Mouse (Mus musculus) cerebellum, adult 9-10 months (tissue): ENCODE data around the gene Isg20l2.
A peak's percentile ranks its signal among the peaks of the same experiment; 100 is the strongest.

Experiments used
- DNase-seq: peaks from one replicate; pipeline ENCODE4 v3.0.0; 2022

The Isg20l2 gene

GRCm38 (mm10) chr3:87948378-87949265 lies 18.5 kb downstream of the Isg20l2 start, which contains the start of gene Crabp2:
Gene Crabp2 (plus strand): TSS chr3:87948666.
- no peak for DNase-seq

GRCm38 (mm10) chr3:87949266-87949954 lies 19.3 kb downstream of the Isg20l2 start:
- no peak for DNase-seq

- no peak for DNase-seq
Measured at GRCm38 (mm10) chr3:87949955-87950515, 19.9 kb downstream of the Isg20l2 start.

GRCm38 (mm10) chr3:87951946-87952345 lies 21.8 kb downstream of the Isg20l2 start:
- no peak for DNase-seq

GRCm38 (mm10) chr3:87952440-87952839 lies 22.3 kb downstream of the Isg20l2 start:
- DNase-seq: no peak

GRCm38 (mm10) chr3:87958056-87958455 lies 27.9 kb downstream of the Isg20l2 start:
- DNase-seq: no peak

- no peak for DNase-seq
Measured at GRCm38 (mm10) chr3:87958476-87958875, 28.4 kb downstream of the Isg20l2 start.

- DNase-seq: no peak
Measured at GRCm38 (mm10) chr3:87958967-87959366, 28.9 kb downstream of the Isg20l2 start.

- DNase-seq: no peak
Measured at GRCm38 (mm10) chr3:87959371-87959770, 29.3 kb downstream of the Isg20l2 start.

GRCm38 (mm10) chr3:87960191-87960585 lies 30.1 kb downstream of the Isg20l2 start:
- no peak for DNase-seq

GRCm38 (mm10) chr3:87960586-87961191 lies 30.6 kb downstream of the Isg20l2 start:
- peak; percentile 63 for DNase-seq

GRCm38 (mm10) chr3:87970184-87970938 lies 40.2 kb downstream of the Isg20l2 start:
- peak; percentile 40 for DNase-seq

GRCm38 (mm10) chr3:87970939-87971488 lies 40.9 kb downstream of the Isg20l2 start, which contains the start of gene Nes:
Gene Nes (plus strand): TSS chr3:87971078.
- no peak for DNase-seq

- DNase-seq: no peak
Measured at GRCm38 (mm10) chr3:87971489-87972202, 41.5 kb downstream of the Isg20l2 start.

- no peak for DNase-seq
Measured at GRCm38 (mm10) chr3:87972203-87972664, 42.1 kb downstream of the Isg20l2 start.

- DNase-seq: no peak
Measured at GRCm38 (mm10) chr3:87972776-87973175, 42.7 kb downstream of the Isg20l2 start.

GRCm38 (mm10) chr3:87973593-87974380 lies 43.7 kb downstream of the Isg20l2 start:
- no peak for DNase-seq

- no peak for DNase-seq
Measured at GRCm38 (mm10) chr3:87974381-87974987, 44.4 kb downstream of the Isg20l2 start.

GRCm38 (mm10) chr3:87979493-87979892 lies 49.4 kb downstream of the Isg20l2 start:
- DNase-seq: no peak

- no peak for DNase-seq
Measured at GRCm38 (mm10) chr3:87980085-87980484, 50.0 kb downstream of the Isg20l2 start.
